Mouse (Mus musculus): Measurements from ENCODE around the gene Adgrl1.

- no peak for TF ChIP-seq CTCF (IDR thresholded peaks at IDR 0.05; ENCODE audit: borderline replicate concordance, extremely low read depth, insufficient read depth, insufficient read length)
- TF ChIP-seq POLR2A (IDR thresholded peaks at IDR 0.05; ENCODE audit: borderline replicate concordance, extremely low read depth, insufficient read depth, insufficient read length, poor library complexity, severe bottlenecking), result no peak
These were observed 43.3 kb upstream of the Adgrl1 start for GRCm38 (mm10) chr8:83856486-83857065.

All from brain, embryonic 14.5 days (tissue).